Mouse (Mus musculus): ENCODE data around the gene Eef1b2.

The Eef1b2 gene

GRCm38 (mm10) chr1:63192306-63193065 lies 15.9 kb downstream of the Eef1b2 start:
- no peak for DNase-seq (ENCODE audit: low spot score)

GRCm38 (mm10) chr1:63195848-63196512 lies 19.4 kb downstream of the Eef1b2 start:
- no peak for DNase-seq (ENCODE audit: low spot score)

DNA sequence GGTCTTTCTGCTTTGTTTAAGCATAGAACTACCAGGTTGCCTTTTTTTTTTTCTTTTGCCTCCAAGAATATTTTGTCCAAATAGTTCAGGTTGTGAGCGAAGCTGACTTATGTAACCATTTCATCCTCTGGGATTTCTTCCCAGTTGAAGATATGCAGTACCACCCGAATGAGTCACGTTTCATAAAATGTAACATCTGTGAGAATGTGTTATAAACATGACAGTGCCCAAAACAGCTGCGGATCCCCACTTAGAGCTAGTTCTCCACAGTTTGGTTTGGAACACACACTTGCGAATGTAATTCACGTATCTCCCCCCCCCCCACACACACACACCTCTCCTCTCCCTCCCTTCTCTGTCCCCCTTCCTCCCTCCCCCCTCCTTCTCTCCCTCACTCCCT lies 22.8 kb downstream of the Eef1b2 start:
- no peak for DNase-seq (ENCODE audit: low spot score)

GRCm38 (mm10) chr1:63200322-63200721 lies 23.7 kb downstream of the Eef1b2 start:
- no peak for DNase-seq (ENCODE audit: low spot score)

- no peak for DNase-seq (ENCODE audit: low spot score)
These were observed 25.0 kb downstream of the Eef1b2 start for GRCm38 (mm10) chr1:63201672-63202071.

- DNase-seq (ENCODE audit: low spot score), result no peak
These were observed 26.8 kb downstream of the Eef1b2 start for GRCm38 (mm10) chr1:63203471-63203870.

DNA sequence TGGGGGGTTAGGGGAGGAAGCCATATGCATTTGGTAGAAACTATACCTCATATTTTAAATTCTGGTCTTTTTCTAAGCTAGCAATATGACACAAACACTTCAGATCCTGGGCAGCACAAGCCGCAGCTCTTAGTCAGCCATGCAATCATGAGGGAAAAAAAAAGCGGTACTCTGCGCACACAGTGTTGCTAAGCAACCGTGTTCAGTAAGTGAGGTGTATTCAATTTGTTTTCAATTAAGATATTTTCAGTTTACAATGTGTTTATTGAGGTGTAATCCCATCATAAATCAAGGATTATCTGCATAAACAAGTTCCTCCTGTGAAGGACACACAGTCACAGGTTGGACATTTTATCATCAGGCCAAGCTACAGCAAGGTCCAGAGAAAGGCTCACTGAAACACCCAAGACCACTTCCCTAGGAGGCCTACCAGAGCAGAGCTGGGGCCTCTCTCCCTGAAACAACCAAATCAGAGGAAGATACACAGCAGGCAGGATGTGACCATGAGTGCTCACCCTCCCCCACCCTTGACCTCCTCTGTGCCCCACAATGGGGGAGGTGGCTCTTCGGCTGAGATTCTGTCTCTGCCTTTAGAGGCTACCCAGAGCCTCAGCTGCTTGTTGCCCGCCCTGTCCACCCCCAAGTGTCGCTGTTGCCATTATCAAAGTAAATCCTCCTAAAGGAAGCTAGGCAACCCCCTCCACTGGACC lies 27.5 kb downstream of the Eef1b2 start:
- peak; percentile 8 for DNase-seq (ENCODE audit: low spot score)

GRCm38 (mm10) chr1:63204660-63205394 lies 28.2 kb downstream of the Eef1b2 start:
- DNase-seq (ENCODE audit: low spot score), result no peak

GRCm38 (mm10) chr1:63207607-63208006 lies 31.0 kb downstream of the Eef1b2 start:
- DNase-seq (ENCODE audit: low spot score), result no peak

DNA sequence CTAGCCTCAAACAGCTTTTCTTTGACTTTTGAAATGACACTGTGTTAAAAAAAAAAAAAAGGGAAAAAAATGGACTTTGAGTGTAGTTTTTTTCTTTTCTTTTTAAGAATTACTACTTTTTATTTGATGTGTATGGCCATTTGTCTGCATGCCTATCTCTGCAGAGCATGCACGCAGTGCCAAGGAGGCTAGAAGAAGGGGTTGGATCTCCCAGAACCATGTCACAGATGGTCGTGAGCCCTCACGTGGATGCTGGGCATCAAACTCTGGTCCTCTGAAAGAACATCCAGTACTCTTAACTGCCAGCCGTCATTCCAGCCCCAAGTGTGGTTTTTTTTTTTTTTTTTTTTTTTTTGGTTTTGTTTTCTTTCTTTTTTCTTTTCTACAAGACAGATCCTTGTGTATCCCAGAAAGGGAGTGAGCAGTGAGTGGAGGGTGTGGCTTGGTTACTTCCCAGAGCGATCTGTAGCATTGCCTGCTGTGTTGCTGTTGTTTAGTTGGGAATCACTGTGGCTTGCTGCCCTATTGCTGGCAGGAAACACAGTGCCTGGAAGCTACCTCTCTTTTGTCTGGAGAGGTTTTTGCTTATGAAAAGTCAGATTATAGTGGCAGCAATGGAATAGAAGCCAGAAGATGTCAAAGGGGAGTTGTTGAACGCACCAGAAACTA lies 33.4 kb downstream of the Eef1b2 start:
- no peak for DNase-seq (ENCODE audit: low spot score)

GRCm38 (mm10) chr1:63213478-63214270 lies 37.0 kb downstream of the Eef1b2 start:
- no peak for DNase-seq (ENCODE audit: low spot score)

DNA sequence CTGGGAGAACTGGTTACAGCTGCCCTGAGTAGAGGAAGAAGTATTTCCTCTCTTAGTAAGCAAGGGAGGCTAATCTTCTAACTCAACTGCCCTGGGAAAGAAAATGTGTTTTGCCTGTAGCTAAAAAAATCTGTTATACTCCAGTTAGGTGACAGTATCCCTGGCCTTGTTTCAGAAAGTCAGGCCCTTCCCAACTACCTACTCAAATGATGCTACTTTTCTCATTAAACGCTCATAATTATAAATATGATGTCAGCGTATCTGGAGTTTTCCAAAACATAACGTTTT lies 37.6 kb downstream of the Eef1b2 start, which contains the start of gene Gpr1:
TSS of gene Gpr1 (minus strand) at position 273 of the 288 bp plus-strand sequence.
- no peak for DNase-seq (ENCODE audit: low spot score)

DNA sequence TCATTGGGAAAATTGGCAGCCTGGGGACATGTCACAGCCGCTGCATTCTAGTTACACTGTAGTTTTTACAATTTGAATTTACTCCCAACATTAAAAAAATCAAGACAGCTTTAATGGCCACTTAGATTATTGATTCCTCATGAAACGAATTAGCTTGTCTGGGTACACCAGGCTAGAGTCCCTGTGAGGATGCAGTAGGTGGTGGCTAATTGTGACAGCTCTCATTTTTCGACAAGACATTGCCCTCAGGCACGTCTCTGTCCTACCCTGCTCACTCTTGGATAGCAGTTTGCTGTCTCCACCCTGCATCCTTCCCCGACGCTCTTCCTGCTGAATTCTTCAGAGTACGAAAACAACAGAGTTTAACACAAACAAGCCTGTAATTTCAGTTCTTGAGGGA lies 38.0 kb downstream of the Eef1b2 start:
- no peak for DNase-seq (ENCODE audit: low spot score)

DNA sequence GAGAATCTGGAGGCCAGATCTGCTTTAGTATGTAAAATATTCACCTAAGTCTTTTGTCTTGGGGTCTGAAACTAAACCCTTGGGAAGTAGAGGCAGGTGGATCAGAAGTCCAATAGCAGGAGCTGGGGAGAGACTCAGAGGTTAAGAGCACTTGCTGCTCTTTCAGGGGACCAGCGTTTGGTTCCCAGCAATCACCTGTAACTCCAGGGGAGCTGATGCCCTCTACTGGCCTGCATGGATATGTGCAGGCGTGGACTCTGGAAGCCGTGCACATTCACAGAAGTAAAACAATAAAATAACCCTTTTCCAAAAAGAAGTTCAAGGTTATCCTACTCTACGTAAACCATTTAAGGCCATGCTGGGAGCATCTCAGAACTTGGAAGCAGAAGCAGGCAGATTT lies 42.7 kb downstream of the Eef1b2 start:
- no peak for DNase-seq (ENCODE audit: low spot score)

DNA sequence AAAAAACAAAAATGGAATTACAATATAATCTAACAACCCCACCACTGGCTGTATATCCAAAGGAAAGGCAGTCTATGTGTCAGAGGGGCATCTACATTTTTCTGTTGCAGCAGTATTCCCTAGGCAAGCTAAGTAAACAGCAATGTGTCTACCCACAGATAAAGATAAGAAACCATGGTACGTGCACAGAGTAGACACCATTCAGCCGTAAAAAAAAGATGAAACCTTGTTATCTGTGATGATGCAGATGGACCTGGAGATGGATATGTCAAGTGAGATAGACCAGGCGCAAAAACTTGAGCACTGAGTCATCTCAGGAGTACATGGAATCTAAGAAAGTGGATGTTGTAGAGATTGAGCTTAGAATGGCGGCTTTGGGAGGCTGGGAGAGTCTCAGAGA lies 48.4 kb downstream of the Eef1b2 start:
- no peak for DNase-seq (ENCODE audit: low spot score)

GRCm38 (mm10) chr1:63225890-63226289 lies 49.3 kb downstream of the Eef1b2 start:
- DNase-seq (ENCODE audit: low spot score), result no peak

GRCm38 (mm10) chr1:63227241-63227640 lies 50.6 kb downstream of the Eef1b2 start:
- DNase-seq (ENCODE audit: low spot score), result no peak

All from ovary, postnatal 36 days (tissue).